Mouse (Mus musculus): Measurements from ENCODE around the gene Cerk.
A peak's percentile ranks its signal among the peaks of the same experiment; 100 is the strongest.
"Not testable (repeated sequence)": the region's sequence is repeated elsewhere in the genome, so short reads cannot be mapped to it uniquely, and the experiment has no call there.

Cerk gene

DNA sequence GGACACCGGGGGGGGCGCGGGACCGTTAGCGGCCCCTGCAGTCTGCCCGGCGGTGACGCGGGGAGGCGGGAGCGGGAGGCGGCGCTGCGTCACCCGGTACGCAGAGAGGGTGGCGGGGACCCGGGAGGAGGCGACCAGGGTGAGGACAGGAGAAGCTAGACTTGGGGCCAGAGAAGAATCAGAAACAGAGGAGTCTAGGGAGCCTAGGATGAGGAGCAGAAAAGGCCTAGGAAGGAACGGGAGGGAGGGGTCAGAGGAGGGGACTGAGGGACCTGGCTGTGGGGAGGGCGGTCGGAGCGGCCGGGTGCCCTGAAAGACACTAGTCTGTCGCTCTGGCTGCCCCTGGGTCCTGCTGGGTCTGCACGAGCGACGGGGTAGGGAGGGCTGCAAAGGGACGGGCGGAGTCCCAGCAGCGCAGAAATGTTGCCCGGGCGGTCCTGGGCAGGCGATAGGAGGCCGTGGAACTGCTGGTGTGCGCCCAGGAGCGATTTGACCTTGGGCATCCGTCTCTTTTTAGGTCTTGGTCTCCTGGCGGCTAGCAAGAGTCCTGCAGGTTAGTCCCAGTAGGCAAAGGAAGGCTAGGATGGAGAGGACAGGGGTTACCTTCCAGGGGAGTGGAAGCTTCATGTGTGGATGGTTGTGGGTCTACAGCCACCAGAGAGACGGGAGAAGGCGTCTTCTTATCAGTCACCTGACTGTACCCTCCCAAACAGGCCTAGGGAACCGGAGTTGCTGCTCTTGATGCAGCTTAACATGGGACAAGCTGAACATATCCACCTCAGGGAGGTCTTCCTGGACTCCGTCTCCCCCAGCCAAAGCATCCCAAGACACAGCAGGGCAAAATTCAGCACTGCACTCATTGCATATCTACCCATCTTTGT is at the start of gene Cerk:
Gene Cerk (minus strand): TSS at position 453 of the 881 bp plus-strand sequence.
- DNase-seq (ENCODE audit: low spot score in 2 of 2), result peak; percentile 64 to 77

DNA sequence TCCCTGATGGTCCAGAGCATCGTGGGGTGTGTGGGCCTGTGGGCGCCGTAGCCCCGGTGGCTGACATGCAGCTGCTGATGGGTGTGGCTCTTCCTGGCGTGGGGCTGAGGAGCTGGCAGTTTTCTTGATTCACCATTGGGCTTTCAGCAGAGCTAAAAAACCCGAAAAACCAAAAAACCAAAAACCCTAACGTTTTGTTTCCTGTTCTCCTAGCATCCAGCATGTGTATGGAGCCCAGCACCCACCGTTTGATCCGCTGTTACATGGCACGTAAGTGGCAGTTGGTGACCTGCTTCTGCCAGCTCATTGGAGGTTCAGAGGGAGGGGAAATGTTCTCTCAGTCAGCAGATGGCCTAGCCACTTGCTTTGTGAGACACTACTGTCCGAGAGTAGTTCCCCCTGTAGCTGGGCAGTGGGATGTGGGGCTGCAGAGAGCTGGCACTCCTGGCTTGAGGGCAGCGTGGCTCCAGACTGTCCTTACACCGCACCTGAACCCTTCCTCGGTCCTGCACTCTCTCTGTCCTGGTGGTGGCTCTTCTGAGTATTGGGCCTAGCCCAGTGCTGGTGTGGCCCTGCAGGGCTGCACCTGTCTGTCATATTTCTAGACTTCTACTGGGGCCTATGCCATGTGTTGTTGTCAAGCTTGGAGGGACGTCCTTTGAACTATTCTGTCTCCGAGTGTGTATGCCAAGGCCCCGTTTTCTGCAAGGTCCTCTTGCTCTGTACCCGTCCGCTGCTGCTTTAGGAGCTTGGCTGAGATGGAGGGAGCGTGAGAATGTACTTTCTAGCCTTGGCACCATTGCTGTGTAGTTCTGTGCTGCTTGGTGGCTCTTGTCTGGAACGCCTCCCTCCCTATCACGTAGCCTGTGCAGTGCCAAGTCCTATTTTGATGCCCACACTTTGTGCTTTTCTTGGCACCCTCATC is 48.8 kb upstream of the Cerk start:
- DNase-seq (ENCODE audit: low spot score in 2 of 2), result no peak

DNA sequence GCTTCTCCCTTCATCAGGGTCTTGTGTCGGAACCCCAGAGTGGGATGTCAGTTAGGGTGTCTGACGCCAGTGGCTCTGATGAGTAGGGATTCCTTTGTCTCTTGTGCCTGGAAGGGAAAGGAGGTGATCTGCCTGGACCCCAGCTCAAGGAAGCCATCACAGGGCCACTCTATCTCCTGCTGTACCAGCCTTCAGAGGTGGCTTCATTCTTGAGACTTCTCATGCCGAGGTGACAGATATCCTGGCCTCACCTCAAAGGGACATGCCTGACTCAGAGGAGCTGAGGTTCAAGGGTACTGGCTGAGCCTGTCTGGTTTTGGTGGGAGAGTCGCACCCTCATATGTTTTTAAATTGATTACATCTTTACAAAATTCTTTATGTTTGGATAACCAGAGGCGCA is 48.1 kb upstream of the Cerk start:
- no peak for DNase-seq (ENCODE audit: low spot score in 2 of 2)

DNA sequence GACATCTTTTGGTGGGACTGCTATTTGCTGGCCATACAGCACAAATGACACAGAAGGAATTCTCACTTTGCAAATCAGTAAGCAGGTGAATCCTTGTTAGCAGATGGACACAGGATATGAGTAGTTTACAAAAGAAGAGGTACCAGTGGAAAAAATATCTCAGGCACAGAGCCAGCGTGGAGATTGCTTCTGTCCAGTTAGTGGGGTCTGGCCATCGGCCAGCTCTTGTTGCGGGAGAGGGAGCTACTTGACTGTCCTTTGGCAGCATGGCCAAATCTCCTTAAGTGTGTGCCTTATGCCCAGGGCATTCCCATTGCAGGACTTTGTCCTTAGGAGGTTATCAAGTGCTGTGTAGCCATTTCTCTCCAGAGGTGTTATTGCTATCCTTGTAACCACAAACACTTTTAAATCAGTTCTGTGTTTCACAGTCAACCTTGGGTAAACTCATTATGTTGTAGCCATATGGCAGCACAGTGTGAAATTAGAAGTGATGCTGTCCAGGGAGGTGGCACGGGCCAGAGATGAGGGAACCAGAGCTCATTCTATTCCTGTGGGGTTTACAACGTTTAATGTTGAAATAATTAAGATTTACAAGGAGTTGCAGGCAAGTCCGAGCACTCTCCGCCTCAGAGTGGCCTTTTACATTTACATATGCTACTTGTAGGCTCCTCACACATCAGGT is 46.0 kb upstream of the Cerk start:
- no peak for DNase-seq (ENCODE audit: low spot score in 2 of 2)

DNA sequence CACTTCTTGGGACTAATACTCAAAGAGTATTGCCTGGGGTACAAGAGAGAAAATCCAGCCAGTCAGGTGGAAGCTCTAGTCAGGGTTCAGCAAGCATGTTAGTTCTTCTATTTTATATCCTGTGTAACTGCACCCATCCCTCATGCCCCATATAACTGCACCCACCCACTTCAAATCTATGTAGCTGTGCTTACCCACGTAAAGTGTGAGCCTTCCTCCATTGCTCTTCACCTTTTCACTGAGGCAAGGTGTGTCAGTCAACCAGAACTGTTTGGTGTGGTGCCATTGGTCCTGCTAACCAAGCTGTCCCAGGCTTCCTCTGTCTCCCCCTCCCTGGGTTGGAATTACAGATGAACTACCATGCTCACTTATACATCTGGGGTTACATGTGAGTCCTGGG is 45.2 kb upstream of the Cerk start:
- DNase-seq (ENCODE audit: low spot score in 2 of 2), result no peak

DNA sequence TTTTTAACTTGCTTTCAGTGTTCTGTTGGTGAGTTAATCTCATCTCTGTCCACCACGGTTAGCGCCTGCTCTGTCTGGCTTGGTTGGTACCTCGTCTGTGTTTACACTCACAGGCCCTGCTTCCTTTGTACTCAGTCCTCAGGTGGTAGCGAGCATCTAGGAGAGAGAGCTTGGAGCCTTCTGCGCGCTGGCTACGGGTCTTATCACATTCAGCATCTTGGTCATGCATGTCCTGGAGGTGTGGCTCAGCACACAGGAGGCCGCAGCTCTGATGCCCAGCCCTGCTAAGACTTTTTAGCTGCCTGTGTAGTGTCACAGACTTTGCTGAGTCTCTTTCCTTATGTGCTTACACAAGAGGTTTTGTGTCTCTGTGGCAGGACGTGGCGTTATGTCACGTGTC is 43.7 kb upstream of the Cerk start:
- DNase-seq (ENCODE audit: low spot score in 2 of 2), result no peak

DNA sequence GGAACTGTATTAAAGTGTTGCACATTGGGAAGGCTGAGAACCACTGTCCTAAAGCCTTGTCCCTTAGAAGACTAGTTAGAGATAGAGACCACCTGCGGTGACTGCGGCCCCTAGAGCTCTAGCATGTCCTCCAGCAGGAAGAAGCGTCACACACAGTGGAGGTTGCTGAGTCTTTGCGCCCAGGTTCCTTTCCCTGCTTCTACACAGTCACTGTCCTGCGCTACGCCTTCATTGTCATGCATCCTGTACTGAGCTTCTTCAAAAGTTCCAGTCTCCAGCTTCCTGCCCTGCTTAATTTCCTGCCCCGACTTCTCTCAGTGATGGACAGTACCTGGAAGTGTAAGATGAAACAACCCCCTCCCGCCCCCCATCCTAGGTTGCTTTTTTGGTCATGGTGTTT is 43.1 kb upstream of the Cerk start:
- DNase-seq (ENCODE audit: low spot score in 2 of 2), result no peak

DNA sequence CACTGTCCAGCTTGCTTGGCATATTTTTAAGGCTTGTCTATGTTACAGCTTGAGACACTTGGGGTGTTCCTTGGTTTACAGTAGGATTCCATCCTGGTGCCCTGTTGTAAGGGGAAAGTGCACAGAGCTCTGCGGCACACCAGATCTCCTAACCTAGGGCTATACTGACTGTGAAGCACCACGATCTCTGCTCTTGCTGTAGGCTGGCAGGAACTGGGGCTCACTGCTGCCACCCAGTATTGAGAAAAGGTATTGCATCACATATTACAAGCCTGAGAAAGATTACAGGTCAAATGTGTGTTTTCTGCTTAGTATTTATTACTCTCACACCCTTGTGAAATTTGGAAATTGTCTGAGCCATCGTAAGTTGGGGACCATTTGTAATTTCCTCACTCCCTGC is 42.2 kb upstream of the Cerk start:
- DNase-seq (ENCODE audit: low spot score in 2 of 2), result no peak

DNA sequence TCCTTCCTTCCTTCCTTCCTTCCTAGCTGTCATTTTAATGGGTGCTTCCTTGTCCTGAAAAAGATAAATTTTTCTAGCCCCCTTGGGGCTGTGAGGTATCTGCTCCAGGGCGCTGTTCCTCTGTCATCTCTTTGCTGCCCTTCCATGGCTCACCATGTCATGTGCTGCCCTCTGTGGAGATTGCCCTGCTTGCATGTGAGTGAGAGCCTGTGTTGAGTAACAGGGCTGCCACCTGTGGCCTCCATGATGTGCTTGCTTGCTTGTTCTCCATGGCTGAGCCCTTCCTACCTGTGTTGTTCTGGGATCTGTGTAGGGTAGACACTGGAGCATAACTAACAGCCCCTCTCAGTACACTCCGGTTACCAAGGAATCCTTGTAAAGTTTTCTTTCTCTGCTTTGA is 41.0 kb upstream of the Cerk start:
- no peak for DNase-seq (ENCODE audit: low spot score in 2 of 2)

DNA sequence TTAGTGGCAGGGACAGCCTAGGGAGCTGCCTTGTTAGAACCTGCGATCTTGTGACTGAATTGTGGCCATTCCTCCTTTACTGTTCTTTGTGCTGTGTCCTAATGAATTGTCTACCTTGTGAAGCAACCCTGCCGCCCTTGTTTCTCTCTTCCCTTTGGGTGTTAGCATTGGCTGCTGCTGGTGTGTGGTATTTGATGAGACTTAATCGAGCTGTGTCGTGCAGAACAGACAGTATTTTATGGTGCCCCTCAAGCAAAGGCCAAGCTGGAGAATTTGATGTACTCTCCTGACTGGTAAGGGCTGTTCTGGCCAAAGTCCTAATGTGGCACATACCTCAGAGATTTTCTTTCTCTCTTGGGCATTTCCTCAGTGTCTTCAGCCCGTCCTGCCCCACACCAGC is 40.3 kb upstream of the Cerk start:
- DNase-seq (ENCODE audit: low spot score in 2 of 2), result no peak

DNA sequence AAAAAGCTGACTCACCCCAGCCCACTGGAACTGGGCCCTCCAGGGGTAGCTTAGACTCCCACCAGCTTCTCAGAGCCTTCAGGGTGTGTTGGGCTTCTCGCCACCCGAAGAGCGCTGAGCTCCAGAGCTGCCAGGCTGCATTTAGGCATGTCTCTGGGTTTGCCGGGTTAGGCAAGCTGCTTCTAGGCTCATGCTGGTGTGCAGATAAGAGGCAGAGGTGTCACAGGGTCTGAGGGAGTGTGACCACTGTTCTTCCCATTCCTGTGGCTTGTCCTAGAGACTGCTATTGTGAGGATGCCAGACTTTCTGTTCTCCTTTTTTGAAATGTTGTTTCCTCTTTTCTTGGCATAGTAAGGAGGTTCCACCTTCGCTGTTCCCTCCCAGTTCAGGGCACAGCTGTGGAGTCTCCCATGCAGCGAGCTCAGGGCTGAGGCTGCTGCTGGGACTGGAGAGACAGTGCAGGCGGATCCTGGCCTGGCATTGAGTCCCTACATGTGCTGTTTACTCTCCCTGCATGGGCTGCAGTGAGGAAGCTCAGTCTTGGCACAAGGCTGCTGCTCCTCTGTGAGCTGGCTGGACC is 39.1 kb upstream of the Cerk start:
- peak in 1 of 2 experiments; percentile 42 for DNase-seq (ENCODE audit: low spot score in 2 of 2)

DNA sequence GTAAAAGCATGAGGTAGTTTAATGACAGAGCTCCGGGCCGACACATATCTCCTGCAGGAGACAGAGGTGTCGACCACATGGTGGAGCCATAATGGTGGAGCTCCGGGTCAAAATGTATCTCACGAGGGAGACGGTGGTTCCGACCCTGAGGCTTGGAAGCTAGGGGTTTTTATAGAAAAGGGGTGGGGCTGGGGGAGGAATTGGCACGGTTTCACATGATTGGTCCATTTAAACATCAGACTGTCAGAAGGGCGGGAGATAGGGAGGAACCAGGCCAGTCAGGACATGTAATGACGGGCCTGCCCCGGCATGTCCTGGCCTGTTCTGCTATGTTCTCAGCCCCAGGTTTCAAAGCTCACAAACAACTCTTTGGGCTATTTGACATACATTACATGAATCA is 36.0 kb upstream of the Cerk start:
- not testable (repeated sequence) for DNase-seq (ENCODE audit: low spot score in 2 of 2)

DNA sequence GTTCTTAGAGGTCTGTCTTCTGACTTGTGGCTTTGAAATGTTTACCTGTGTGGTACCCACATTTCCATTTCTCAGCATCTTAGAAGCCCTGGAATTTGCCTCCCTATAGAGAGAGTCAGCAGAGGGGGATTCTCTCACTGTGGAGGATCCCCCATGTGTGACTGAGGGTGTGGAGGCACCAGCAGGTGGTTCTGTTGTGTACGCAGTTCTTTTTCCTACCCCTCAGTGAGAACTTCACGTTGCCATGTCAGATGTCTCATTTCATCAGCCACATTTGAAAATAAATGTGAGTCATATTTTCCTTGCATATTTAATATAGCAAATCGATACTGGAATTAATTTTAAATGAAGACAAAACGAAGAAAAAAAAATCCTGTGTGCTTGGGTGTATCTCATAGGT is 35.4 kb upstream of the Cerk start:
- no peak for DNase-seq (ENCODE audit: low spot score in 2 of 2)

DNA sequence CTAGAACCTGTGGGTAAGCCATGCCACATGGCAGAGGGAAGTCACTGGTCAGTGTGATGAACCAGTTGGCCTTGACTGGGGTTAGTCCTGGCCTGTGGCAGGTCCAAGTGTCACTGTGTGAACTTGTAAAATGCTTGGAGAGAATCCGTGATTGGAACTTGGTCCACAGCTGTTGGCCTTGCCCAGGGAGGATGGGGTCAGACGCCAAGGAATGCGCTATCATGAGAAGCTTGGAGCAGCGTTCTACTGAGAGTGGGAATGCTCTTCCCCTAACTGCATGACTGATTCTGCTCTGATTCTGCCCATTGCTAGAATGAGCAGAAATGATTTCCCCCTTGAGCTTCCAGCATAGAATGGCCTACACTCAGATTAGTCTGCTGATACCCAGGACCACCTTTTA is 34.8 kb upstream of the Cerk start:
- no peak for DNase-seq (ENCODE audit: low spot score in 2 of 2)

DNA sequence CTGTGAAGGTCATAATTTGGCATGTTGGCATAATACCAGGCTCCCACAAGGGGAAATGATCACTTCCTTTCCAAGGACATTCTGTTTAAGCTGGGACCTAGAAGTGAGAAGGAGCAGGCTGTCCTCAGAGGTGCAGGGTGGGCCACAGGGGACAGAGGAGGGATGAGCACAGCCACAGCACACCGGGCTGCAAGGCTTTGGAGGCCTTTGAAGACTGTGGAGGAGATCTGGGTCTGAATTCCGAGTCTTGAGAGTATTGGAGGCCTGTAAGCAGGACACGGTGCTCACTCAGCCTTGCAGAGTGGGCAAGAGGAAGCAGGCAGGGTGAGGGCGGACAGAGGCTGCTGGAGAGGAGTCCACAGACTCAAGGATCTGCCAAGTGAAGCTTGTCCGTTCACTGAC is 34.3 kb upstream of the Cerk start:
- DNase-seq (ENCODE audit: low spot score in 2 of 2), result no peak

DNA sequence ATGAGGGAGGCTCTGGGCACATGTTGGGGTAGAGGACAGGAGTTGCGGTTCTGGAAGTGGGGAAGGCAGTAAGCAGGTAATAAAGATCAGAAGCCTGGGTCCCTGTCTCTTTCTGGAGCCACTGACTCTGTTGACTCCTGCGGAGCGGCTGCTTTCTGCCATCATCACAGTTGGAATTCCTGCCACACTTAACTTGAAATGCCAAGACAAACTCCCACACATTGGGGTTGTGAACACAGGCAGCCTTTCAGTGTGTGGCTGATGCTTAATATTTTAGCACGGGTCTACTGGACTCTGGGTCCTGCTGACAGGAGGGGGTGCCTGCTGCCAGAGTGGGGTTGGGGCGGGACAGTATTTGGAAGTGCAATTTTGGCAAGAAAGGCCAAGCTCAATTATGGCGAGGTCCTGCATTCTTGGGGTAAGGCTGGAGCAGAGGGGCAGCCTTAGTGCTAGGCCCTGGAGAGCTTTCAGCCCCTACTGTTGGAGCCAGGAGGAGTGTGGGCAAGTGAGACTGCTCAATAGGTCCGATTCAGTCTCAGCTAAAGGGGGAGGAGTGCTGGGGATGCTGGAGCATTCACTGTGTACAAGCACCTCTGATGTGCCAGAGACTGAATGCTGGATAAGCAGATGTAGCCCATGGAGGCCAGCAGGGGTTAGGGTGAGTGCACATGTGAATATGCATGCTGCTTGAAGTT is 33.7 kb upstream of the Cerk start:
- DNase-seq (ENCODE audit: low spot score in 2 of 2), result no peak

DNA sequence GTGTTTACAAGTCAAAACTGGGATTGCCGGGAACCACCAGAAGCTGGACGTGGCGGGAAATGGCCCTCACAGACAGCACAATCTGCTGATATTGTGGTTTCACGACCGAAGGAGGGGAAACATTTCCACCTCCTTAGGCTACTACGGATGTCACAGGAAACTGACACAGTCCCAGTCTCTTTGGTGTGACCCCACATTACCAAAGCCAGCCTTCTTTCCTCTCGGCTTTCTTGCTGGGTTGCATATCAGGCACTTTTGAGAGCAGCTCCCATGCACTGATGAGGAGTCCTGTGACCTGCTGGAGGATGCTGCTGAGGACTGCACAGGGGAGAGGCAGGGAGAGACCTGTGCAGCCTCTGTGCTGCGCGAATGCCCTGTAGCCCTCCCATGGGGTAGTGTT is 30.7 kb upstream of the Cerk start:
- not testable (repeated sequence) for DNase-seq (ENCODE audit: low spot score in 2 of 2)

DNA sequence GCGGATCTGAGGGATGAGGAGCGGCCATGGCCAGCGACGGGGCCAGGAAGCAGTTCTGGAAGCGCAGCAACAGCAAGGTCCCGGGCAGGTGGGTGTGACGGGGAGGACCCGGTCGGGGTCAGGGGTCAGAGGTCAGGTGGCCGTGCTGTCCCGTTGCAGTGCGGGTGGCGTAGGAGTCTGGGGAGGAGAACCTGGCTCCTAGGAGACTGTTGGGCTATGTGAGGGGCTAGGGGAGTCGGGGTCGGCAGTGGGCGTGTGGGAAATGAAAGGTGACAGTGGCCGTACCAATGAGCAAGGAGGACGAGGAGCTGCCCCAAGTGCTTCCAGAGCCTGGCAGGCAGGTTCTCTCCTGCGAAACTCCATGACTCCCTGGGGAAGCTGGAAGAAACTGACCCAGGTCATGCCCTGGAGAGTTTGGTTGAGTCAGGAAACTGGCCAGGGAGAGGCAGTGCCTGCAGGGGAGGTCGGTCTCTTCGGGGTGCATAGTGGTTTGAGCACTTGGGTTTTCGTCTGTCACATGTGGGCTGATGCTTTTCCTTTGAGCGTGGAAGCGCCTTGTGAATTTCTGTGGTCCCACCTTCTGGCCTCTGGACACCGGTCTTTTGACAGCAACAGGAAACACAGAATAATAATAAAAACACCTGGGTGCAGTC is 28.7 kb upstream of the Cerk start:
- DNase-seq (ENCODE audit: low spot score in 2 of 2), result peak; percentile 51 to 53

DNA sequence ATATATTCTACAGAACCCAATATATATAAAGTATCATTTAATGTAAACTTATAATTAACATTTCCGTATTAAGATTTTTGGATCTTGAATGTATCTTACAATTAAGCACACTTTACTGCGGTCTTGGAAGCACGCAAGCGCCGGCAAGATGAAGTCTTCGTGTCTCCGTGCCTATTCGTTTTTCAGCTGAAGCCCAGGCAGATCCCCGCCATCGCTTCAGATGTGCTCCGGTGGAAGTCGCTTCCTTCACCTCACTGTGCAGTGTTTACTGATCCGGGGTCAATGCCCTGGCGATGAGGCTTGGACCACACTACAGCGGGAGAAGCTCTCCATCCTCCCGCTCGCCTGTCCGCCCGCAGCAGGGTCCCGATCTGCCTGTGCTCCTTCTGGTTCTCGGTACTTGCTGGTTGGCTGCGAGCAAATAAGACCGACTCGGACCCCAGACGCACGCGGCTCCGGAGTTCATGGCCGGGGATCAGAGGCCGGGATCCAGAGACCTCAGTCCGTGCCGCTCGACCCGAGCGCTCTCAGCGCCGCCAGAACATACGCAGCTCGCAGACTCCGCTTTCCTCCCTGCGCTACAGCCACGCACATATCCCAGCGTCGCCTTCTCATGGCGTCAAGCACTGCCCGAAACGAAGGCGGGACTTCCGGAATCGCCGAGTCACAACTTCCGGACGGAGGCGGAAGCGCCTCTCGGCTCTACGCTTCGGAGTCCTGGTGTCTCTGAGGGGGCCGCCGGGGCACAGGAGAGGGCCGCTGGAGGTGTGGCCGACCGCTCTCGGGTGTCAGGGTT is 28.0 kb upstream of the Cerk start, which contains the start of gene Tbc1d22a:
Gene Tbc1d22a (plus strand): TSS at position 707 of the 796 bp plus-strand sequence.
- peak; percentile 85 to 88 for DNase-seq (ENCODE audit: low spot score in 2 of 2)

DNA sequence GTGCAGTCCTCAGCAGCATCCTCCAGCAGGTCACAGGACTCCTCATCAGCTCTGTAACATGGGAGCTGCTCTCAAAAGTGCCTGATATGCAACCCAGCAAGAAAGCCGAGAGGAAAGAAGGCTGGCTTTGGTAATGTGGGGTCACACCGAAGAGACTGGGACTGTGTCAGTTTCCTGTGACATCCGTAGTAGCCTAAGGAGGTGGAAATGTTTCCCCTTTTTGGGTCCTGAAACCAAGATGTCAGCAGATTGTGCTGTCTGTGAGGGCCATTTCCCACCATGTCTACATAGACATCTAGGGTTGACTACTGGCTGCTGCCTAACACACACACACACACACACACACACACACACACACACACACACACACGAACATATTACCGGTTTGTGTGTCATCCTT is 26.3 kb upstream of the Cerk start:
- not testable (repeated sequence) for DNase-seq (ENCODE audit: low spot score in 2 of 2)
